Mouse (Mus musculus): Measurements from ENCODE around the gene Gm10477. TPM values are rescaled to one million over a fixed set of nuclear protein-coding genes. Genes with fewer than 3 reads are reported as not detected.
A peak's percentile ranks its signal among the peaks of the same experiment; 100 is the strongest.
"Not testable (repeated sequence)": the region's sequence is repeated elsewhere in the genome, so short reads cannot be mapped to it uniquely, and the experiment has no call there.

The Gm10477 gene
- polyA plus RNA-seq (2015; fragmentation: Nextera tagmentation; extraction: Ambion mirVana) = not detected in 2 replicates

DNA sequence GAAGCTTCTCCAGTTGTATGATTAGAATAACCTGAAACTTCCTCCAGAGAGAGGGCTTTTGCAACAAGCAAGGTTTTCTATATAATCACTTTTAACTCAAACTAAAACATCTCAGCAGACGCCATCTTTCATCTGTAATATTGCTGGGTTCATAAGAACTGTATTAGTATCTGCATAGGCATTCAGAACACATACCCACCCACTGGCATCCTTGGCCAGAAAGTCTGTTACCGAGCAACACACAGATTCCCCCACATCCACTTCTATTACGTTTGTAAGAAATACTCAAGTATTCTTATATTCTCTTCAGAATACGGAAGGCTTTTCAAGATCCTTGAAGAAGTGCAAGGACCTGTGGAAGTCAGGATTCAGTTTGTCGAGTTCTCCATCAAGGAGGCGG lies at the start of gene Gm10477:
Gm10477 (plus strand) TSS at position 301 of the 400 bp plus-strand sequence.
- not testable (repeated sequence) for H3K9ac ChIP-seq (replicated peaks); H3K4me3 ChIP-seq; H3K4me1 ChIP-seq; H3K36me3 ChIP-seq; ATAC-seq (replicated peaks); H3K9me3 ChIP-seq; H3K4me2 ChIP-seq (replicated peaks); H3K27ac ChIP-seq (replicated peaks); H3K27me3 ChIP-seq
- 88% methylated on average over 6 of the region's 6 CpGs for WGBS

DNA sequence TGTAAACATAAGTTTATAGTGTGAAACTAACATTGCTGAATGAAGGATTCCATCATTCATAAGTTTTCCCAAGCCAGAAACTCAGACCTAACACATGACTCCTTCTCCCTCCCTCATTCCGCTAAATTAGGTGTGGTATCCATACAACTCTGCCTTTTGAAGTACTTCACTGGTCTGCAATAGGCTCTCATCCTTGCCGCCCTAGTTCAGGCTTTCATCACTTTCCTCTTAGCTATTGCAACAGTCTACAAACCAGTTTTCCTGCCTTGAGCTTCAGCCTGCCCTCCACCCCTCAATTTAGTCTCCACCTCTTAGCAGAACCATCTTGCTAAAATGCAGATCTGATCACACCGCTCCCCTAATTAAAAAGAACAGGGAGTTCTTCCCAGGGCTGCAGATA lies 47.0 kb upstream of the Gm10477 start:
- Histone ChIP-seq H3K4me1 (no peaks in the 10 kb centered on the region), H3K36me3 (no peaks in the 10 kb centered on the region), H3K9me3 (no peaks in the 10 kb centered on the region), H3K9ac (replicated peaks) (no peak overlapping the region), H3K4me2 (replicated peaks) (no peak overlapping the region), H3K27me3 (no peaks in the 10 kb centered on the region), H3K4me3 (no peak overlapping the region), H3K27ac (replicated peaks) (no peak overlapping the region)
- no peak for ATAC-seq (replicated peaks)
- WGBS = 83% methylated on average over 3 of the region's 3 CpGs

DNA sequence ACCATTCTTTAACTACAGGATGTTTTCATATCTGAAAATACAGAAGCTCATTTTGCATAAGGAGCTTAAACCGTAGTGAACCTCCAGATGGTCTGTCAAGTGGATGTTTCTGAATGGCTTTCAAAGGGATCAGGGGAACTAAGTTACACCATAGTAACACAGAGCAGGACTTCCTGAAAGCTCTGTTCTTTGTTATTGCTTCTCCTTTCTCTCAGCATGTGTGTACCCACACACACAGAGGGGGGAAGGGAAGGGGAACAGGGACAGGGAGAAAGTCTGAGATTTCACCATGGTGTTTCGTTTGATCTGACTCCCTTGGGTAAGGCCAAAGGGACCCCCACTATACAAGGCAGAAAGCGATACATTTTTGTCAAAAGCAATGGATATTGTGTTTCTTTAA lies 42.6 kb upstream of the Gm10477 start:
- Histone ChIP-seq H3K27ac (replicated peaks) (no peak overlapping the region), H3K4me2 (replicated peaks) (no peak overlapping the region), H3K9ac (replicated peaks) (no peak overlapping the region), H3K4me1 (no peaks in the 10 kb centered on the region), H3K27me3 (no peaks in the 10 kb centered on the region), H3K4me3 (no peak overlapping the region), H3K36me3 (no peaks in the 10 kb centered on the region), H3K9me3 (no peaks in the 10 kb centered on the region)
- ATAC-seq (replicated peaks) = no peak
- 70% methylated on average over 3 of the region's 3 CpGs for WGBS

DNA sequence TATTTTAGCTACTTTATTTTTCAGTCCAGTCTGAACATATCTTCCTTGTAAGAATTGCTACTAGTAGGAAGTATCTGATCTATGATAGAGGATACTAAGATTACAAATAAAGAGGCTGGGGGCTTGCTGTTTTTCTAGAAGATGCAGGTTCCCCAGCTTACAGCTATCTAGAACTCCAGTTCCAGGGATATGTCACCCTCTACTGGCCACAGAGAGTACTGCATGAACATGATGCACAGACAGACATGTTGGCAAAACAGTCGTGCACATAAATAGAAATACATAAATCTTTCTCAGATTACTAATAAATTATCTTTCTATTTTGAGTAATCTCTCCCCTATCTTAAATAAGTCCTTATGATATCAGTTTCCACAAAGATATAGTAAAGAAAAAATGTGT lies 34.8 kb upstream of the Gm10477 start:
- H3K27ac ChIP-seq (replicated peaks) = no peak overlapping the region
- no peaks in the 10 kb centered on the region for H3K36me3 ChIP-seq
- H3K4me3 ChIP-seq = no peak overlapping the region
- ATAC-seq (replicated peaks) = no peak
- H3K9ac ChIP-seq (replicated peaks) = no peak overlapping the region
- no peaks in the 10 kb centered on the region for H3K4me1 ChIP-seq
- no peaks in the 10 kb centered on the region for H3K9me3 ChIP-seq
- 26% methylated on average over 1 of the region's 1 CpGs for WGBS
- H3K4me2 ChIP-seq (replicated peaks) = no peak overlapping the region
- H3K27me3 ChIP-seq = no peaks in the 10 kb centered on the region

DNA sequence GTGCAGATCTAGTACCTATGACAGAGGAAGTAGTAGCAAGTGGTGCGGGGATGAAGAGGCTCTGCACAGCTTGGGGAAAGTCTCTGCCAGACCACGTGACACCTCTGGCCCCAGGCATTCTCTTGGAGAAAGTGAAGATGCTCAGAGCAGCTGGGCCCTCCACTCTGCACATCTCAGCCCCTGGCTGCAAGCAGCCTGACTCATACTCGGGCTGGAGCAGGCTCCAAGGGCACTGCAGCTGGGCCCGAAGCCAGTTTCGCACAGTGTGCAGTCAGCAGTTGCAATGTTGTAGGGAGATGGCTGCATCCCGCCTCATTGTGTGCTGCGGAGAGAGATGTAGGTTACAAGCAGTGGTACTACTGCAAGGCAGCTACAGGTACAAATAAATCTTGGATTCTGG lies 27.3 kb upstream of the Gm10477 start:
- 0 out of 2 replicates have a peak, but pooled peaks cover 1% of the 10 kb centered on the region for H3K36me3 ChIP-seq
- H3K4me3 ChIP-seq = no peak overlapping the region
- H3K9ac ChIP-seq (replicated peaks) = no peak overlapping the region
- no peak overlapping the region for H3K4me2 ChIP-seq (replicated peaks)
- WGBS = 84% methylated on average over 7 of the region's 7 CpGs
- H3K27me3 ChIP-seq = no peaks in the 10 kb centered on the region
- no peaks in the 10 kb centered on the region for H3K4me1 ChIP-seq
- no peak for ATAC-seq (replicated peaks)
- no peak overlapping the region for H3K27ac ChIP-seq (replicated peaks)
- H3K9me3 ChIP-seq = no peaks in the 10 kb centered on the region

DNA sequence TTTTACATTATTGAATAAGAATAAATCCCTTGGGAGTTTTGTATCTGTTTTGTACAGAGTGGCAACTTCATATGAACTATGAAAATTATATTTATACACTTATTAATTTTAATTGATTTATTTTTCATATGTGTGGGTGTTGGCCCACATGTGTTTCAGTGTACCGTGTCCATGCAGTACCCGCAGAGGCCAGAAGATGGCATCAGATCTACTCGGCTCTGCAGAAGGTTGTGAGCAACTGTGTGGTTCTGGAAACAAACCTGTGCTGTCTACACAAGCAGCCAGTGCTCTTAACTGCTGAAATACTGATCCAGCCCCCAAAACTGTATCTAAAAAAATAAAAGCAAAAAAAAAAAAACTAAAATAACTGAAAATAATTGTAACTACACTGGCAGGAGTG lies 6.7 kb downstream of the Gm10477 start:
- Histone ChIP-seq H3K9me3 (no peaks in the 10 kb centered on the region), H3K36me3 (no peaks in the 10 kb centered on the region), H3K27me3 (no peaks in the 10 kb centered on the region), H3K4me1 (no peaks in the 10 kb centered on the region), H3K9ac (replicated peaks) (no peak overlapping the region), H3K4me2 (replicated peaks) (no peak overlapping the region), H3K4me3 (no peak overlapping the region), H3K27ac (replicated peaks) (no peak overlapping the region)
- WGBS = 9% methylated on average over 3 of the region's 3 CpGs
- peak; percentile 57; the same call in 1 of the 2 replicates for ATAC-seq (replicated peaks)

DNA sequence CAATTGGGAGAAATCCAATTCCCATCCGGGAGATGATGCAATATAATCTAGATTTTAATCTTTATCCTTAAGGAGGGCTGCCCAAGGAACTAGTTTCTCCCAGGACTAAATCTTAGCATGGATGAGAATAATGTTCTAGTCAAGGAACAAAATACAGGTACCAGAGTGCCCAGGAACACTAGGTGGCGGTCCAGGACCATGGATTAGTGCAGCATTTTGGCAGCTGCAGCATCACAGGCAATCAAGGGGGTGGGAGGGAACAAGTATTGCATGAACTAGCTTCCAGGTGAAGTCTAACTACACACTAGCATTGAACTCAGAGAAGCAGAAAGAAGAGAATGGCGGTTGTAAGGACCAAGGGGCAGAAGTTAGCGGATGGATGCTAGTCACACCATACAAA lies 12.6 kb downstream of the Gm10477 start:
- 53% methylated on average over 4 of the region's 4 CpGs for WGBS
- Histone ChIP-seq H3K4me3 (no peak overlapping the region), H3K27ac (replicated peaks) (no peak overlapping the region), H3K36me3 (no peaks in the 10 kb centered on the region), H3K27me3 (no peaks in the 10 kb centered on the region), H3K4me1 (no peaks in the 10 kb centered on the region), H3K9me3 (no peaks in the 10 kb centered on the region), H3K9ac (replicated peaks) (no peak overlapping the region), H3K4me2 (replicated peaks) (no peak overlapping the region)
- ATAC-seq (replicated peaks) = no peak

DNA sequence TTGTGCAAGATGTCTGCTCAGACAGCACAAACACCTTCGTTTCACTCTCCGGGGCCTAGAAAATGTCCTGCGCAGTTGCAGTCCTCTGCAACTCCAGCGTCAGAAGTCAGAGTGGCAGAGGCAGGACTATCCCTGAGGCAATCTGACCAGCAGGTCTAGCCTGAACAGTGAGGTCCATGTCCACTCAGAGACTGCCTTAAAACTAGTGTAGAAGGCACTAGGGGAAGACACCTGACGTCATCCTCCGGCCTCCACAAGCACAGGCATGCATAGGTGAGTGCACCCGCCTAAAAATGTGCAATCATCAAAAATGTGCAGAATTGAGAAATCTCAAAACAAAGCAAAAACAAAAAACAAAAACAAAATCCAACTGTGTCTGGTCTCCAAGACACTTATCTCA lies 25.0 kb downstream of the Gm10477 start, which contains the start of gene Gm648:
Gm648 (minus strand) TSS at position 101 of the 400 bp plus-strand sequence.
- Histone ChIP-seq H3K27me3 (no peaks in the 10 kb centered on the region), H3K27ac (replicated peaks) (no peak within 1 kb of the TSS), H3K9me3 (no peaks in the 10 kb centered on the region), H3K36me3 (no peaks in the 10 kb centered on the region), H3K4me1 (no peaks in the 10 kb centered on the region), H3K4me3 (no peak within 1 kb of the TSS), H3K4me2 (replicated peaks) (no peak within 1 kb of the TSS), H3K9ac (replicated peaks) (no peak within 1 kb of the TSS)
- WGBS = 91% methylated on average over 7 of the region's 7 CpGs
- ATAC-seq (replicated peaks) = no peak

DNA sequence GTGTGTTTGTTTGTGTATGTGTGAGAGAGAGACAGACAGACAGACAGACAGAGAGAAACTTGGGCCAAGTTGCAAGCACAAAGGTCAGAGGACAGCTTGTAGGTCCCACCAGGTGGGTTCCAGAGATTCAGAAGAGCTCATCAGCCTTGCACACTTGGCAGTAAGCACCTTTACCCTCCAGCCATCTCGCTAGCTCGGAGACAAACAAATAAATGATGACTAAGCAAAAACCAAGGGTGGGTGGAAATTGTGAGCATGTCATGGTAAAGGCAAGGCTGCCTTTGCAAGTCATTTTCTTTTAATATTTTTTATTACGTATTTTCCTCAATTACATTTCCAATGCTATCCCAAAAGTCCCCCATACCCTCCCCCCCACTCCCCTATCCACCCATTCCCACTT lies 29.0 kb downstream of the Gm10477 start:
- H3K4me1 ChIP-seq = no peaks in the 10 kb centered on the region
- H3K36me3 ChIP-seq = no peaks in the 10 kb centered on the region
- H3K27me3 ChIP-seq = no peaks in the 10 kb centered on the region
- 80% methylated on average over 3 of the region's 3 CpGs for WGBS
- H3K27ac ChIP-seq (replicated peaks) = no peak overlapping the region
- no peak overlapping the region for H3K9ac ChIP-seq (replicated peaks)
- H3K9me3 ChIP-seq = no peaks in the 10 kb centered on the region
- no peak for ATAC-seq (replicated peaks)
- H3K4me3 ChIP-seq = no peak overlapping the region
- H3K4me2 ChIP-seq (replicated peaks) = no peak overlapping the region

DNA sequence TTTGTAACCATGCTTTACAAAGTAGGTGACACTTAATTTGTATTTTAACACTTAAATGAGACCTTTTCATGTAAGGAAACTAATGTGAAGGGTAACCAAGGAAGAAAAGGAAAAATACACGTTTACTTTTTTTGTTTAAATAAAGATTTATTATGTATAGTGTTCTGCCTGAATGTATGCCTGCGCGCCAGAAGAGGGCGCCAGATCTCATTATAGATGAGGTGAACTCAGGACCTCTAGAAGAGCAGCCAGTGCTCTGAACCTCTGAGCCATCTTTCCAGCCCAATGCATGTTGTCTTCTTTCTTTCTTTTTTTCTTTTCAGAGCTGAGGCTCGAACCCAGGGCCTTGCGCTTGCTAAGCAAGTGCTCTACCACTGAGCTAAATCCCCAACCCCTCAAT lies 47.9 kb downstream of the Gm10477 start:
- whole genome bisulfite sequencing = 23% methylated on average over 6 of the region's 6 CpGs

More for the DNA sequence above, 47.9 kb downstream of the Gm10477 start:
- no peak overlapping the region for H3K4me3 ChIP-seq
- no peaks in the 10 kb centered on the region for H3K9me3 ChIP-seq
- no peak overlapping the region for H3K4me2 ChIP-seq (replicated peaks)
- no peak for ATAC-seq (replicated peaks)
- H3K27ac ChIP-seq (replicated peaks) = no peak overlapping the region
- H3K4me1 ChIP-seq = no peaks in the 10 kb centered on the region
- H3K9ac ChIP-seq (replicated peaks) = no peak overlapping the region
- H3K27me3 ChIP-seq = no peaks in the 10 kb centered on the region
- H3K36me3 ChIP-seq = no peaks in the 10 kb centered on the region

Other genes with a start within 250 kb of the Gm10477 start
- 5.1 and 5.4 TPM in 2 replicates for gene Zfp449, start 178.3 kb upstream of the Gm10477 start, polyA plus RNA-seq (2015; fragmentation: Nextera tagmentation; extraction: Ambion mirVana)
- gene Smim10l2a, start 150.2 kb upstream of the Gm10477 start, polyA plus RNA-seq (2015; fragmentation: Nextera tagmentation; extraction: Ambion mirVana) = 15.6 and 18.8 TPM in 2 replicates
- gene Gm2174, start 76.8 kb upstream of the Gm10477 start, polyA plus RNA-seq (2015; fragmentation: Nextera tagmentation; extraction: Ambion mirVana) = 1.2 TPM in 1 of 2 replicates, not detected in the other
- 14.1 and 15.2 TPM in 2 replicates for gene Ints6l, start 69.9 kb upstream of the Gm10477 start, polyA plus RNA-seq (2015; fragmentation: Nextera tagmentation; extraction: Ambion mirVana)
- gene Gm648, start 24.9 kb downstream of the Gm10477 start, polyA plus RNA-seq (2015; fragmentation: Nextera tagmentation; extraction: Ambion mirVana) = not detected in 2 replicates
- 49.9 and 52.2 TPM in 2 replicates for gene Mmgt1, start 73.3 kb downstream of the Gm10477 start, polyA plus RNA-seq (2015; fragmentation: Nextera tagmentation; extraction: Ambion mirVana)
- 43.3 and 46.0 TPM in 2 replicates for gene Slc9a6, start 85.0 kb downstream of the Gm10477 start, polyA plus RNA-seq (2015; fragmentation: Nextera tagmentation; extraction: Ambion mirVana)
- 108 TPM in 2 replicates for gene Fhl1, start 207.0 kb downstream of the Gm10477 start, polyA plus RNA-seq (2015; fragmentation: Nextera tagmentation; extraction: Ambion mirVana)

Data from forebrain, embryonic 15.5 days (tissue).